Mouse (Mus musculus): ENCODE measurements around the gene Nol6. TPM values are rescaled to one million over a fixed set of nuclear protein-coding genes. Genes with fewer than 3 reads are reported as not detected.

Gene Nol6
- polyA plus RNA-seq, 1 experiment: 25.9 TPM

DNA sequence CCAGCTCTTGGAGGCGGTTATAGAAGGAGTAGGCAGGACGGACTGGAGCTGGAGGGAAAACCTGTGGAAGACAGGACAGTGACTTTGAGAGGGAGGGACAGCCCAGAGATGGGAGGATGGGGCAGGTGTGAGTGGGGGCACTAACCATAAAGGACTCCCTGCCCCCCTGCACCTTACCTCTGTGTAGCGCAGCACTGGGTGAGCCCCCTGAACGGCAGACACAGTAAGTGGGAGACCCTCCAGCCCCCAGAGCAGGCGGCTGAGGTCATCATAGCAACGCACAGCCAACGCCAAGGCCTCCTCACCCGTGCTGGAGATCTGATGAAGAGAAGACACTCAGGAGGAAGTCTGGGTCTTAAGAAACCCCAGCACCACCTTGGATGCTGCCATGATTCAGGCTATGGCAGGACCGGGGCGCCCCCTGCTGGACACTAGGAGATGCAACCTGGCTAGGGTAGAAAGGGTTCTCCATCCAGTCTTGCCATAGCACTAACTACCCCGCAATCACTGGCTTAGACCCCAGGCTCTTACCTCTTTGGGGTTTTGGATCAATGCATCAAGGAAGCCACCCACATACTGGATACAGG lies 5.5 kb downstream of the Nol6 start:
- DNase-seq (ENCODE audit: low spot score): no peak

DNA sequence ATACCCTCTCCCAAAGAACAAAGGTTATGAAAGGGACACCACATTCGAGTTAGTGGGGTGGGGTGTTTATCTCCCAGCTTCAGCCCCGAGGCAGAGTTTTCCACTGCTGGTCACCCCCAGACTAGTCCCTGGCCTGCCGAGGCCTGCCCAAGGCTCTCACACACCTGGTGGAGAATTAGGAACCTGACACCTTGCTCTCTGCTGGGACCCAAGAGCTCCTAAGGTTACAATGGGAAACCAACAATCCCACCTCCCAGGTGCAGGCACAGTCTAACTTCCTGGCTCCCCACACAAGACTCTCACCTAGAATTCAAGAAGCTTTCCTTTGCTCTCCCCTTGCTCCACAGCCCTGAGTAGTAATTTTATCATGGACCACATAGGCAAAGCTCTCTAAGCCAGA lies 7.4 kb downstream of the Nol6 start:
- DNase-seq (ENCODE audit: low spot score): no peak

GRCm38 (mm10) chr4:41115793-41116192 lies 8.5 kb downstream of the Nol6 start:
- DNase-seq (ENCODE audit: low spot score): no peak

- DNase-seq (ENCODE audit: low spot score): no peak
These were observed 9.2 kb downstream of the Nol6 start for GRCm38 (mm10) chr4:41115074-41115473.

DNA sequence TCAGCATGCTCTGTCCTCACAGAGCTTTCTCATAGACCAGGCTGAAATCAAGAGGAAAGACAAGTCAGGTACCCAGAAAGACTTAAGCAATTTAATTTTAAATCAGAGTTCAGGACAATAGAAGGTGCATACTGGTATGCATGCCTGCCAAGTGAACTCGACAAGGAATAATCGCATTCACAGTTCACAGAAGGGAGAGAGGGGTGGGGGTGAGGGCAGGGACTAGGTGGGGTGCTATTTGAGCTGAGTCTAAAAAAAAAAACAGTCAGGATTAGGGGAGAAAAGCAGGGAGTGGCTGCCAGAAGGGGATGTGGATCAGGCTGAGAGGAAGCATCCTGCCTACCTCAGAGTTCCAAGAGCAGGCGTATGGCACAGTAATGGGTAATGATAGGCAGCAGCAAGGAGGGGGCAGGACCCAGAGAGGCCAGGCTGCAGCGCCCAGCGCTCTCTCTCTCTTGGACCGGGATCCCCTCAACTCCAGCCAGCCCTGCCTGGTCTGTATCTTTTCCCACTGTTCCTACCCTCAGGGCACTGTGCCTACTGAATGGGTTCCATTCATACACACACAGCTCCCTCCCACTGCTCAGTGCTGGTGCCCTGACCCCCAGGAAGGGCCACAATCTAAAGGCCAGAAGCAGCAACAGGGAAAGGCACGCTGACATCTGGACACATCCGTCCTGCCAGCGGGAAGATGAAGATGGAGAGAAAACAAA lies 9.7 kb downstream of the Nol6 start:
- no peak for DNase-seq (ENCODE audit: low spot score)

DNA sequence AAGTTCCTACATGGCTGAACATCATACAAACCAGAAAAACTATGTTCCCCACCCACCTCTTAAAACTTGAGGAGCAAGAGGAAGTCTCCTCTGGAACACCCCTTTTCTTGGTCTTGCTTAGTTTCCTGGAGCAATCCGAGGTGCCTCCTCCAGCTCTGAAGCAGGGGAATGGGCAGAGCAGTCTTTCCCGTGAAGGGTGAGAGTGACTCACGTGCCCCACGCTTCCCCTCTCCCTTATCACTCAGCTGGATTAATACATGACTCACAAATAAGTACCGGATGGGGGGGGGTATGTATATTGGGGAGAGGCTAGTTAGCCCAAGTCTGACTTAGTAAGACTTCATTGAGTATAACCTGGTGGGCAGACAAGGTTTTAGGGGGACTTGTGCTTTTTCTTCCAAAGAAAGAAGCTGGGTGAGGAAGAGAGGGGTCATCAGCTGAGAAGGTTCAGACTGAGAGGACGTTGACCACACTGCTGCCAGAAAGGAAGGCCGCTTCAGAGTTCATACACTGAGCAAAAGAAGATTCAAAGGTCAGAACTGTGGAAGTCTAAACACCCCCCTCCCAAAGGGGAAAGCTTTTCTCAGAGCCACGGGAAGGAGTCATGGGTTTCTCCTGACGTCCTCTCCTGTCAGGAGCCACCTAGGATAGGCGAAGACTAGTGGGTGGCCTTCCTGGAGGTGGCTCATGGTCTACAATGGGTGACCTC lies 15.4 kb downstream of the Nol6 start:
- DNase-seq (ENCODE audit: low spot score): no peak

DNA sequence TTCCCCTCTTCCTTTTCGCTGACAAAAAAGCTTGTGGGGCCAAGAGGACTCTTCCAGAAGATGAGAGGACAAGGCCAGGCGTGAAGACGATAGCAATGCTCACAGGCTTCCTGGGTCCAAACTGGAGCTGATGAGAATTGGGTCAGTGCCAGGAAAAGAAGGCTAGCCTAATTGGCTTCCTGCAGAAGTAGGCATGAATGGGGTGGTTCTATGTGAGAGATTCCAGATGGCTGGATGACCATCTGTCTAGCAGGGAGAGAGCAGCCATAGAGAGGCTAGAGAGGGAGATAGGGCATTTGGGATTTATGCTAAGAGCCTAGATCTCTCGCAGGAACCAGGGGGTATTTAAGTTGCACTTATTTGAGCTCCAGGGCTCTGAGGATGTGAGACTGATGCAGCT lies 16.8 kb downstream of the Nol6 start:
- DNase-seq (ENCODE audit: low spot score): no peak

- no peak for DNase-seq (ENCODE audit: low spot score)
These were observed 21.4 kb downstream of the Nol6 start for GRCm38 (mm10) chr4:41102901-41103300.

- no peak for DNase-seq (ENCODE audit: low spot score)
These were observed 23.3 kb downstream of the Nol6 start for GRCm38 (mm10) chr4:41100986-41101385.

GRCm38 (mm10) chr4:41098577-41098951 lies 25.7 kb downstream of the Nol6 start:
- DNase-seq (ENCODE audit: low spot score): no peak

DNA sequence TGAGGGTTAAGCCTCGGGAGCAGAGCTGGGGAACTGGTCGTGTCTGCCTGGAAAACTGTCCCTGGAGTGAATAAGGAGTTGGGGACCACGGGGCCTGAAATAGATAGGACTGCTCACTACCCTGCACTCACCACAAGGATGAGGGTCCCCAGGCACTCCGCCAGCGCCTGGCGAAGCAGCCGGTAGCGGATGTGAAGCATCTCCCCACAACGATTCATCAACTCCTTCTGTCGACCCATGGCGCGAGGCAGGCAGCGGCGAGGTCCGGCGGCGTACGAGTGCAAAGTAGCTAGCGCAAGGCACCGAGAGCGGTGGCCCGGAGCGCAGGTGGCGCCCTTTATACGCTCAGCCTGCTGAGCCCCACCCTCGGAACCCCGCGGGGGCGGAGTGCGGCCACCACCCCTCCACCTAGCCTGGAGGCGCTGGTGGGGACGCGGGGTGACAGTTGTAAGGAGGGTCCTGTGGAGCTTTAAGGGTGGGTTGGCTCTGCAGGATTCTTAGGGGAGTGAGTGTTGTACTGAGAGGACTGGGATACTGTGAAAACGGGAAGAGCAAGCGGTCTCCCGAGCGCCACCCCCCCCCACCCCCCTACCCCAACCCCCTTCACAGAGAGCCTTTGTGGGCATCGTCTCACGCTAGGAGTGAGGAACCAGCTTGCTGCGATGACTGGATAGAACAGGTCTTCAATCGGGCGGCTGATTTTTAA lies 26.2 kb downstream of the Nol6 start, which contains the start of gene Aqp3:
Gene Aqp3 (minus strand): TSS at position 313 of the 706 bp plus-strand sequence.
- DNase-seq (ENCODE audit: low spot score): peak; percentile 77

GRCm38 (mm10) chr4:41097381-41097780 lies 26.9 kb downstream of the Nol6 start:
- DNase-seq (ENCODE audit: low spot score): no peak

DNA sequence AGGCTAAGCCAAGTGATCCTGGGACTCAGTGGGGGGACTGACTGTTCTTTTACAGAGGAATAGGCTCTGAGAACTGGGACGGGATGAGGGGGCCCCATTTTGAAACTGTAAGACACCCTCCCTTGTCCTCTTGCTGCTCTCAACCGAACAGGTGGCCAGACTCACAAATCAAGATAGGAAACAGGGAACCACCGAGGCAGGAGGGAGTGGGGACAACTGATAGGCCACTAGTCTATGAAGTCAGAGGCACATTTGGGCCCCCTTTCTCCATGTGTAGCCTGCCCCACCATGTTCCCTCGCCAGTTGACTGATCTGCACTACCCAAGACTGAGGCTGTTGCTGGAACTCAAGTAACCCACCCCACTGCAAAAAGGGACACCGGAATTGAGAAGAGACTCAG lies 27.5 kb downstream of the Nol6 start:
- DNase-seq (ENCODE audit: low spot score): no peak

DNA sequence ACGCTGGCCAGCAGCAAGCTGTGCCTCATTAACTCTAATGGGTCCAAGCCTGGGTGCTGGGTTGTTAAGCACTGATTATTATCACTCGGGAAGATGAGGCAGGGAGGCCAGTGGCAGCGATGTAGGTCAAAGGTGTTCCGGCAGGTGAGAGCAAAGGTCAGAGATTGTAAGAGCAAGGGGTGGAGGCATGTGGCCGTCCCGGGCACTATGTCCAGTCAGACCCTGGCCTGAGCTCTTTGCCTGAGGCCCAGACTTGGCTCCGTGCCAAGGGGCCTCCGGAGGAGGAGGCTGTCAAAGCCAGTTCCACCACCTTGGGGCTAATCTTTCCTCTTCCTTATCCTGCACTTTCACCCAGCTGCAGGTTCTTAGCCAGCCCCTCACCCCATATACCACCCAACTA lies 28.1 kb downstream of the Nol6 start:
- DNase-seq (ENCODE audit: low spot score): no peak

DNA sequence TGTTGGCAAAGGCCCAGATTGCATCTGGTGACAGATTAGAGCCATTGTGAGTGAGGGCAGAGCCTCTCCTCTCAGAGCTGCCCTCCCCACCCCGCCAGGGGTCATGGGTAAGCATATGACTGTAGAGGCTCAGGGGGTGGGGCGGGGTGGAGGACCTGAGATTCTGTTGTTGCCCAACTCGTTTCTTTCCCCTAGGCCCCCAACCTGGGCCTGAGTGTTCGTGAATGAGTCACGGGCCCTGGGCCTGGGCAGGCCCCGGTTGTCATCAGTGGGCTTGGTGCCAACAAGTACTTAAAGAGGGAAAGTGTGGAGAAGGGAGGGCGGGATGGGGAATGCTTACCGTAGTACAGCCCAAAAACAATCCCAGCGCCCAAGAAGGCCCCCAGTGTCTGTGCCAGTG lies 29.9 kb downstream of the Nol6 start:
- peak; percentile 52 for DNase-seq (ENCODE audit: low spot score)

DNA sequence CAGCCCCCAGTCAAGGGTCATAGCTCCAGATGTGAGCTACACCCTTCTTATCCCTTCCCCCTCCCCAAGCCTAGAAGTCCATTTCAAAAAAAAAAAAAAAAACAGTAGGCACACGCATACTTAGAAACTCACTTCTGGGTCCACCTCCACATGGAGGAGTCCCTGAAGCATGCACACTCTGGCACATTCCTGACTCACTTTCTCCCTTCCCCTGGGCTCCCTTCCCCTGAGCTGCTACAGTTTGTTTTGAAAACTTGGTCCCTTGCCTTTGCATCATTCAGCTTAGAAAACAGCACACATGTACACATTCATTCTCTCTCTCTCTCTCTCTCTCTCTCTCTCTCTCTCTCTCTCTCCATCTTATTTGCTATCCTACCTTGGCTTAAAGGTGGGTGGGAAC lies 31.3 kb downstream of the Nol6 start:
- no peak for DNase-seq (ENCODE audit: low spot score)

DNA sequence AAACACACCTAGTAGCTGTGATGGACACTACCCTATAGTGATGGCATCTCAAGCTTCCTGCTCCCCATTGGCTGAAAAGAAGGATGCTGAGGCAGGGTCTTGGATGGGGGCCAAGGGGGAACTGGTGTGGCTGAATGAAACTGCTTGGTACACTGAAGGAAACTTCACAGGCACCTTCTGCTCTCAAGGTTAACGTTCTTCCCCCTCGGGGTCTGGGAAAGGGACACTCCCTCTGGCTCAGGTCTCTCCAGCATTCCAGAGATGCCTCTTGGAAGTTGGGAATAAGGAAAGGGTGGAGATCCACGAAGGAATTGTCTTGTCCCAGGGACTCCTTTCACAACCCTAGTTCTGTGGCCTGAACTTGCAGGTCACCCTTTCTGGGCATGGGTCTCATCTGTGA lies 32.9 kb downstream of the Nol6 start:
- no peak for DNase-seq (ENCODE audit: low spot score)

- DNase-seq (ENCODE audit: low spot score): no peak
These were observed 34.5 kb downstream of the Nol6 start for GRCm38 (mm10) chr4:41089705-41090104.

- DNase-seq (ENCODE audit: low spot score): no peak
These were observed 35.1 kb downstream of the Nol6 start for GRCm38 (mm10) chr4:41089189-41089588.

GRCm38 (mm10) chr4:41087459-41088298 lies 36.6 kb downstream of the Nol6 start:
- DNase-seq (ENCODE audit: low spot score): no peak

GRCm38 (mm10) chr4:41086947-41087346 lies 37.3 kb downstream of the Nol6 start:
- no peak for DNase-seq (ENCODE audit: low spot score)

DNA sequence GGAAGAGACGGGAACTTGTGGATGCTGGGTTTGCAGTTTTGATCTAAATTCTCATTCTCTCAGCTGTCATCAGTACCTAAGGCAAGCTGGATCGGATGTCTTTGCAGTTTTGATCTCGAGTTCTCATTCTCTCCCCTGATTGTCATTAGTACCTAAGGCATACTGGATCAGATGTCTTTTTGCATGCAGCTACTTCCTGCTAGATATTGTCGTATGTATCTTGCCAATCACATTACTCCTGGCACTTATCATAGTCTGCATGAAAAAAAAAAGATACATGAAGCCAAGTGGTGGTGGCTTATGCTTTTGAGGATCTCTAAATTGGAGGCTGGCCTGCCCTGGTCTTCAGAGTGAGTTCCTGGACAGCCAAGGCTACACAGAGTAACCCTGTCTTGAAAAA lies 39.4 kb downstream of the Nol6 start:
- DNase-seq (ENCODE audit: low spot score): no peak

Data from urinary bladder, adult 2 months (tissue).